Mouse (Mus musculus) midbrain, embryonic 14.5 days (tissue): ENCODE measurements at regions not wholly inside any gene's neighbourhood (a gene's known extent, or its start where the extent isn't known, plus 50 kb on each side); places are given as distances from the start of the nearest gene placed in this dataset.
"Not testable (repeated sequence)": the region's sequence is repeated elsewhere in the genome, so short reads cannot be mapped to it uniquely, and the experiment has no call there.

Experiments
- ATAC-seq: fragments of 200-750 bp; cut with Nextera tagmentation; 2 replicates; pipeline ENCODE4 v1.8.0; 2017; ENCODE audit warnings: moderate number of reproducible peaks, moderate library complexity; ENCODE audit not compliant: low FRiP score, low TSS enrichment
- DNase-seq: peaks from one replicate; pipeline ENCODE4 v3.0.0-alpha.2; 2015
- H3K27ac ChIP-seq: fragments of 300-500 bp; sonication (generic); replicated peaks from 2 replicates; pipeline ENCODE4 v1.5.1; 2014; ENCODE audit warnings: mild to moderate bottlenecking, low read depth, low read length, moderate library complexity
- H3K27me3 ChIP-seq: fragments of 300-500 bp; sonication (generic); 2 replicates; pipeline ENCODE4 v1.6.1; 2014; ENCODE audit warnings: low read length, control low read depth, mixed read lengths; ENCODE audit not compliant: control insufficient read depth, insufficient read depth
- H3K36me3 ChIP-seq: fragments of 300-500 bp; sonication (generic); 2 replicates; pipeline ENCODE4 v1.6.1; 2014; ENCODE audit warnings: low read length, control low read depth; ENCODE audit not compliant: control insufficient read depth, insufficient read depth
- H3K4me1 ChIP-seq: fragments of 300-500 bp; sonication (generic); 2 replicates; pipeline ENCODE4 v1.6.1; 2014; ENCODE audit warnings: mild to moderate bottlenecking, antibody characterized with exemption, low read length, control low read depth; ENCODE audit not compliant: control insufficient read depth, insufficient read depth
- H3K4me2 ChIP-seq: fragments of 300-500 bp; sonication (generic); 2 replicates; pipeline ENCODE4 v1.6.1; 2014; ENCODE audit warnings: mild to moderate bottlenecking, low read length, moderate library complexity
- H3K4me3 ChIP-seq: fragments of 300-500 bp; sonication (generic); replicated peaks from 2 replicates; pipeline ENCODE4 v1.5.1; 2014; ENCODE audit warnings: low read depth, low read length
- H3K9ac ChIP-seq: fragments of 300-500 bp; sonication (generic); replicated peaks from 2 replicates; pipeline ENCODE4 v1.6.1; 2014; ENCODE audit warnings: mild to moderate bottlenecking, low read length, moderate library complexity
- H3K9me3 ChIP-seq: fragments of 300-500 bp; sonication (generic); 2 replicates; pipeline ENCODE4 v1.6.1; 2016; ENCODE audit warnings: low read length, control low read depth, mixed read lengths; ENCODE audit not compliant: control insufficient read depth
- WGBS: fragments of 180-500 bp; shearing (Covaris S2); extraction: QIAGEN DNeasy Blood & Tissue Kit; methylation state at CpG from one replicate; pipeline ENCODE4 v1.1.7; 2014; 5-methylcytosine and 5-hydroxymethylcytosine counted together

DNA sequence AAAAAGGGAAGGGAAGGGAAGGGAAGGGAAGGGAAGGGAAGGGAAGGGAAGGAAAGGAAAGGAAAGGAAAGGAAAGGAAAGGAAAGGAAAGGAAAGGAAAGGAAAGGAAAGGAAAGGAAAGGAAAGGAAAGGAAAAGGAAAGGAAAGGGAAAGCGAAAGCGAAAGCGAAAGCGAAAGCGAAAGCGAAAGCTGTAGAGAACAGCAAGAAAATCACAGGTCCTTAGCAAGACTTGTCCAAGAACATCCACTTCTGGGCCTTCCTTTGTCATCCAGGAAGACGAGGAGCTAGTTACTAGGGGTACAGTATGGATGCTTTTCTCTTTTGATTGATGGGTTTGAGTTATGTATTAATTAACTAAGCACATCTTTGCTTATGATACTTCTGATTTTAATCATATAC is 494.3 kb upstream of the Smim15 start:
- not testable (repeated sequence) for H3K4me3 ChIP-seq, DNase-seq, H3K9me3 ChIP-seq, H3K27ac ChIP-seq, H3K4me2 ChIP-seq, ATAC-seq, H3K9ac ChIP-seq, H3K36me3 ChIP-seq, H3K27me3 ChIP-seq
- 96% methylated on average over 7 of the region's 7 CpGs for WGBS
- peaks cover 15% of the 10 kb centered on the region for H3K4me1 ChIP-seq

DNA sequence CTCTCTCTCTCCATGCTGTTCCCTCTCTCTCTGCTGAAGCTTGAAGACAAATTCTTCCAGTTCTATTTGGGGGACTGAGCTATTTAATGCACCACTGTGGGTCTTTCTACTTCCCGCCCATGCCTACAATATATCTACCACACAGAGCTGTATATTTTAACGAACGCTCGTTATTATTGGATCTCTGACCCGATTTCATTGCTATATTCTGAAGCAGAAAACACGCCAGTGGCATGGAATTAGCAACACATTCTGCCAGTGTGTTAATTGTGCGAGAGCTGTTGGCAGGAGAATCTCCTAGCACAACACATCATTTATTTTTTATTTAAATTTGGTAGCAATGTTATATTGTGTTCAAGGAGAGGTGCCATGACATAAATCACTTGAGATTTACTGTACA is 497.2 kb upstream of the Smim15 start:
- Histone ChIP-seq H3K4me2 (no peak overlapping the region), H3K9ac (no peak overlapping the region), H3K4me1 (peaks cover 23% of the 10 kb centered on the region), H3K27ac (no peak overlapping the region), H3K9me3 (no peaks in the 10 kb centered on the region), H3K4me3 (no peak overlapping the region), H3K27me3 (no peaks in the 10 kb centered on the region), H3K36me3 (no peaks in the 10 kb centered on the region)
- 80% methylated on average over 7 of the region's 7 CpGs for WGBS
- ATAC-seq, result no peak
- DNase-seq, result no peak

DNA sequence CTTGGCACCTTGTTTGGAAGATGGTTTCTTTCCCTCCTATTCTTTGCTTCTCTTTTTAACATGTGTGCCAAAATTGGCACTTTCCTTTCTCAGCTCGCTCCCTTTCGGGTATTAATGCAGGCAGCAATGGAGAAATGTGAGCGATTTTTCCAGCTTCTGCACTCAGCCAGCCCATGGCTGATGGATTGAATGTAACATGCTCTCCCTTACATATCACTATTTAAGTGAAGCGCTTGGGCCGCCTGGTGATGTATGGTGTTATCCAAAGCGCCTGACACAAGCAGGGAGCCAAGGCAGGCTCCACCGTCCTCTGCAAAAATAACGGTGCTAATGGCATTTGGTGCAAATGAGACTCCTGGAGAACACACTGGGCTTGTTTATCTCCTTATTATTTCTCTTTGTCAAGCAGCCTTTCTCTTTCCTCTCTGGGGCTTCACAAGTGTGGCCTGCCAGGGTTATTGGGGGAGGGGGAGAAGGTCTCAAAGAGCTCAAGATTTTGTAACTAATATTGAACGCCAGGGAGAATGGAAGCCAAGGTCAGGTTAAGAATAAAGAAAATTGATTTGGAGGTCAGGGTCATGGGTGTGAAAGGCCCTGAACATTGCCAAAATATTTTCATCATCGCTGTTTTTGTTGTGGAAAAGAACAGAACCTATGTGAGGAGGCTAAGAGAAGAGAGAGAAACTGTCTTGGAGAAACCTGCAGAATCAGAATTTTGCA is 497.9 kb upstream of the Smim15 start:
- Histone ChIP-seq H3K9me3 (no peaks in the 10 kb centered on the region), H3K4me1 (peaks cover 31% of the 10 kb centered on the region), H3K36me3 (no peaks in the 10 kb centered on the region), H3K27ac (peak overlapping the region; percentile 27), H3K4me3 (no peak overlapping the region), H3K9ac (no peak overlapping the region), H3K27me3 (no peaks in the 10 kb centered on the region), H3K4me2 (0 out of 2 replicates have a peak overlapping the region, but pooled peaks have one; percentile 6)
- ATAC-seq (no peak), DNase-seq (peak; percentile 58)
- 47% methylated on average over 10 of the region's 10 CpGs for WGBS

DNA sequence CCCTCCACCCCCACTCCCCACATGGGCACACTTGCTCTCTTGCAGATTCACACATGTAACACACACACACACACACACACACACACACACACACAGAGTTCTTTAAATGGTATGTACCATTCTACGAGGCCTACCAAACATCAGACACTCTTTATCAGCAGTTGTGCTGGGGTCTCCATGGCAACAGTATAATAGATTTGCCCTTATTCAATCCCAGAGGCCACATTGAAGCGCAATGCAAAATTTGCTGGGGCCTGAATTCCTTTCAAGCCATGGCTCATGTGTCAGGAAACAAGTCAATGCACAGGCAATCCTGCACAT is 502.7 kb upstream of the Smim15 start:
- Histone ChIP-seq H3K9me3 (no peaks in the 10 kb centered on the region), H3K27me3 (no peaks in the 10 kb centered on the region), H3K27ac (peak overlapping the region; percentile 97), H3K4me3 (no peak overlapping the region), H3K9ac (peak overlapping the region; percentile 38), H3K4me1 (peaks cover 52% of the 10 kb centered on the region), H3K36me3 (no peaks in the 10 kb centered on the region), H3K4me2 (peak overlapping the region; percentile 26)
- 1% methylated on average over 2 of the region's 2 CpGs for WGBS
- ATAC-seq (peak; percentile 81), DNase-seq (peak; percentile 90)

DNA sequence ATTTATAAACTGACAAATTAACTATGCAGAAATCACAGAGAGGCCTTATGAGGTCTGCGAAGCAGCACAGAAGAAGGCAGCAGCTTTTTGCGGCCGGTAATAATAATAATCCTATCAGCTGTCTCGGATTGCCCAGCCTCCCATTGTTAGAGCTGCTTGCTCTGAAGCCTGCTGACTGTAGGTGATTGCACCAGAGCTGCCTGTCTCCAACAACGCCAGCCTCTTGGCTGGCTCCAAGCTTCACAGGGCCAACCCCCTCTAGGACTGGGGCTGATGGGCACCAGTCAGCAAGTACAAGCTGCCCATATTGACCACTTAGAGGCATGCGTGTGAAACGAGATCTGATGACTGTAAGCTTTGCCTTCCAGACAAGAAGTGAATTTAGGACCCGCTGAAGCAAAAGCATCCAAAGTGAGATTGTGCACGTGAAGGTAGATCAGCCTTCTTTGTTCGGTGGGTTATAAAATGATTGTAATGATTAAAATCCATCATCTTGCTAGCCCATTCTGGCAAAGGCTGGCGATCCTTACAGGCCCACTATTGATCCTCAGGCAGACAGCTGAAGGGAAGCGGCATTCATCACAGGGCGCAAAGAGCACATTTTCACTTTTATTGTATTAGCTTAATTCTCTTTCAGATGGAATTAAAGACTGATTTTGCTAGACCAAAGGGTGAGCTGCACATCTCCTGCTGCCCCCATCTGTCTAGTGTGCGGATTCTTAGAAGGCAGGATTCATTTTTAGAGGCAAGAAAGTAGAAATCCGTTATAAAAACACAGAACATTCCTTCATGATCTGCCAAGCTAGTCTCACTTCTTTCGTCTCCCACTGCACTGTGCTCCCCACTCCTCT is 503.2 kb upstream of the Smim15 start:
- H3K9me3 ChIP-seq, result no peaks in the 10 kb centered on the region
- H3K4me2 ChIP-seq, result peak overlapping the region; percentile 26
- peak overlapping the region; percentile 97 for H3K27ac ChIP-seq
- DNase-seq (peak; percentile 83), ATAC-seq (peak; percentile 88)
- H3K4me3 ChIP-seq, result no peak overlapping the region
- no peaks in the 10 kb centered on the region for H3K27me3 ChIP-seq
- H3K4me1 ChIP-seq, result peaks cover 46% of the 10 kb centered on the region
- peak overlapping the region; percentile 38 for H3K9ac ChIP-seq
- 12% methylated on average over 16 of the region's 16 CpGs for WGBS
- H3K36me3 ChIP-seq, result no peaks in the 10 kb centered on the region

DNA sequence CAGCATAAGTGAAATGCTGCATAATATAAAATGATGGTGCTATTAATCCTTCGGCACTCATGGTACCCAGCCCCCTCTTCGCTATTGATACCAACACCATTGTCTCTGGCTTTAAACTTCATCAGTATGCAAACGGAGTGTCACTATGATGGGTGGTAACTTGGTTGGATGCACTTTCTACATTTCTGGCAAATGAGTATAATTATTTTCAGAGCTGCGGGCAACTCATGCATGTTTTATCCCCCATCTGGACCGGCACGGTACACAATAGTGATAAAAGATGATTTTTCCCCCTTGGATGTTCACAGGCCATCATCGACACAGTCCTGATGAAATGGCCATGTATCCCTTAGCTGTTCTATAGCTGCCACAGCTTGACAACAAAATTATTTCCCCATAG is 503.9 kb upstream of the Smim15 start:
- WGBS, result 18% methylated on average over 7 of the region's 7 CpGs
- no peaks in the 10 kb centered on the region for H3K27me3 ChIP-seq
- H3K36me3 ChIP-seq, result no peaks in the 10 kb centered on the region
- peak overlapping the region; percentile 38 for H3K9ac ChIP-seq
- H3K4me3 ChIP-seq, result no peak overlapping the region
- peaks cover 39% of the 10 kb centered on the region for H3K4me1 ChIP-seq
- ATAC-seq (peak; percentile 63), DNase-seq (peak; percentile 73)
- H3K9me3 ChIP-seq, result no peaks in the 10 kb centered on the region
- peak overlapping the region; percentile 97 for H3K27ac ChIP-seq
- peak overlapping the region; percentile 26 for H3K4me2 ChIP-seq

DNA sequence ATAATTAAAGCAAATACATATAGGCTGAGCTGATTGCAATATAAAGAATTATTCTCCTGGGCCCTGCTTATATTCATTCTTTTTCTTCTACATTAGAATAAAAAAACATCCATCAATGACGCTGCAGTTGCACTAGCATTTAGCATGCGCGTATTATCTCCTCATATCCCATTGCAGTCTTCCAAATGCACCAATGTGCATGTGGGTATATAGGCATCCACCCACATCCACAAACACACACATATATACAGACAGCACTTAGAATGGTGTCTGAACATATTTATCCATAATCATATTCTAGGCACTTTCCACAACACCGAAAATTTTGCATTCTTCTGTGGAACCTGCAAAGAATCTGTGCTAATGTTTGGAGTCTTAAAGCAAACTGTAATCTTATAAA is 504.4 kb upstream of the Smim15 start:
- 56% methylated on average over 4 of the region's 4 CpGs for WGBS
- no peaks in the 10 kb centered on the region for H3K36me3 ChIP-seq
- H3K9ac ChIP-seq, result no peak overlapping the region
- peak overlapping the region; percentile 26; the same call in 1 of the 2 replicates for H3K4me2 ChIP-seq
- no peaks in the 10 kb centered on the region for H3K27me3 ChIP-seq
- H3K4me3 ChIP-seq, result no peak overlapping the region
- peak; percentile 3; the same call in 1 of the 2 replicates for ATAC-seq
- peaks cover 38% of the 10 kb centered on the region for H3K4me1 ChIP-seq
- H3K27ac ChIP-seq, result peak overlapping the region; percentile 97
- H3K9me3 ChIP-seq, result no peaks in the 10 kb centered on the region
- peak; percentile 40 for DNase-seq

DNA sequence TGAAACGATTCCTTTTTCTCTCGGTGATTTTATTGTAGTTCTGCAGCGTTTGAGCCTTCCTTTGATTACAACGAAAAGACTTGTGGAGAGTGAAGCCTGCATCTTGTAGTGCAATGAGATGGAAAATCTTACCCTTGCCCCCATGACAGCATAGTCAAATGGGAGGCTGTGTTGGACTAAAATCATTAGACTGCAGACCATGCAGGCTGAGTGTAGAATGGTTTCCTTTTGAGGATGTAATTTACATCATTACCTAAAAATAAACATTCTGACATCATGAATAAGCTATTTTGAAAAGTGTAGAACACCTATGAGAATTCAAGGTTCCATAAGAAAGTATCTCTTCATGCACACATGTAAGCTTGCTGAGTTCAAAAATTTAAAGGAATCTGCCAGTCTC is 504.9 kb upstream of the Smim15 start:
- Histone ChIP-seq H3K4me1 (peaks cover 38% of the 10 kb centered on the region), H3K4me2 (no peak overlapping the region), H3K9ac (no peak overlapping the region), H3K36me3 (no peaks in the 10 kb centered on the region), H3K9me3 (no peaks in the 10 kb centered on the region), H3K4me3 (no peak overlapping the region), H3K27me3 (no peaks in the 10 kb centered on the region), H3K27ac (peak overlapping the region; percentile 75)
- 65% methylated on average over 4 of the region's 4 CpGs for WGBS
- no peak for ATAC-seq
- DNase-seq, result no peak

DNA sequence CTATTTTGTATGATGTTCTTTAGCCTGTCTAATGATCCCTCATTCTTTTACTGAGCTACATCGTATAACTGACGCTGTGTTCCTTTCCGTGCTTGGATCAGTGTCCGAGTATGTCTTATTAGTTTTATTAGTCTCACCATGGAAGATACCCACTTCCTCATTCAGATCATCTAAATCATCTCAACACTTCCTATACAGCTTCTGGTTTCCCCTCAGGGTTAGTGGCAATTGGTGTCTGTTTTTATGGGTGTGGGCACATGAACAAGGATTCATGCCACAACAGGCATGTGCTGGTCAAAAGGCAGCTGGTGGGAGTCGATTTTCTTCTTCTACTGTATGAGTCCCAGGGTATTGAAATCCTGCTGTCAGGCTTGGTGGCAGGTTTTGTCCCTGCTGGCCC is 509.0 kb upstream of the Smim15 start:
- Histone ChIP-seq H3K4me3 (no peak overlapping the region), H3K9me3 (no peaks in the 10 kb centered on the region), H3K27me3 (no peaks in the 10 kb centered on the region), H3K4me1 (peaks cover 20% of the 10 kb centered on the region), H3K9ac (no peak overlapping the region), H3K27ac (no peak overlapping the region), H3K4me2 (no peak overlapping the region), H3K36me3 (no peaks in the 10 kb centered on the region)
- no peak for ATAC-seq
- WGBS, result 89% methylated on average over 5 of the region's 5 CpGs
- DNase-seq, result no peak
